Mouse (Mus musculus): ENCODE results near the gene Ptpn7. TPM values are rescaled to one million over a fixed set of nuclear protein-coding genes. Genes with fewer than 3 reads are reported as not detected.
A peak's percentile ranks its signal among the peaks of the same experiment; 100 is the strongest.

The Ptpn7 gene
- total and polyA plus RNA-seq, 3 experiments: 202 to 215 TPM; not detected in 1

GRCm38 (mm10) chr1:135129543-135130183 lies 2.8 kb upstream of the Ptpn7 start:
- no peak for DNase-seq (ENCODE audit: low read depth, low spot score)

GRCm38 (mm10) chr1:135130376-135131018 lies 2.0 kb upstream of the Ptpn7 start:
- Histone ChIP-seq H3K9ac (ENCODE audit: control insufficient read depth, low read depth, low read length, poor library complexity, severe bottlenecking) (peak overlapping the region; percentile 62), H3K36me3 (ENCODE audit: control insufficient read depth in 1 of 2, insufficient read depth in 2 of 2, low read length in 2 of 2) (peaks cover 1 to 12% of the 10 kb centered on the region in 2 experiments; a peak in 3 of 4 replicates), H3K4me3 (ENCODE audit: control insufficient read depth in 1 of 2, insufficient read depth in 1 of 2, low read depth in 2 of 2, low read length in 2 of 2) (peak overlapping the region; percentile 54 to 86), H3K4me1 (ENCODE audit: control insufficient read depth in 1 of 2, insufficient read depth in 2 of 2, low read length in 2 of 2) (peaks cover 0 to 21% of the 10 kb centered on the region in 2 experiments; a peak in 3 of 4 replicates), H3K27me3 (ENCODE audit: control insufficient read depth in 1 of 2, insufficient read depth in 2 of 2, low read length in 2 of 2) (no peaks in the 10 kb centered on the region), H3K9me3 (replicated peaks; ENCODE audit: insufficient read depth, low read length) (no peaks in the 10 kb centered on the region), H3K79me2 (ENCODE audit: control insufficient read depth, insufficient read depth, low read length, poor library complexity) (peaks cover 38% of the 10 kb centered on the region), H3K27ac (ENCODE audit: control insufficient read depth, low read depth, low read length) (peak overlapping the region; percentile 99)
- peak; percentile 73 for DNase-seq (ENCODE audit: low read depth, low spot score)
- TF ChIP-seq USF1 (IDR thresholded peaks at IDR 0.05; ENCODE audit: low read depth, low read length) (peak; percentile 88), HCFC1 (IDR thresholded peaks at IDR 0.05; ENCODE audit: low read depth, low read length) (no peak), USF2 (IDR thresholded peaks at IDR 0.05; ENCODE audit: borderline replicate concordance in 1 of 2, insufficient read depth in 1 of 2, low read depth in 1 of 2, low read length in 2 of 2) (peak in 1 of 2 experiments; percentile 62; a peak in 2 of 4 replicates), ZNF384 (IDR thresholded peaks at IDR 0.05; ENCODE audit: low read depth, low read length) (peak; percentile 32; the same call in 1 of the 2 replicates), POLR2A (IDR thresholded peaks at IDR 0.05; ENCODE audit: control insufficient read depth in 1 of 2, insufficient read depth in 1 of 2, low read depth in 1 of 2, low read length in 2 of 2, poor library complexity in 1 of 2) (no peak), KAT2A (conservative IDR thresholded peaks at IDR 0.05; ENCODE audit: low read depth, low read length) (no peak), BHLHE40 (IDR thresholded peaks at IDR 0.05; ENCODE audit: borderline replicate concordance, low read depth, low read length) (peak; percentile 58; the same call in 1 of the 2 replicates), JUND (IDR thresholded peaks at IDR 0.05; ENCODE audit: low read depth, low read length) (no peak), MXI1 (IDR thresholded peaks at IDR 0.05; ENCODE audit: low read depth, low read length) (no peak), POLR2AphosphoS5 (IDR thresholded peaks at IDR 0.05; ENCODE audit: borderline replicate concordance, low read depth, low read length) (no peak), TAL1 (IDR thresholded peaks at IDR 0.05; ENCODE audit: low read length) (no peak), MAX (IDR thresholded peaks at IDR 0.05; ENCODE audit: low read length) (peak; percentile 33; the same call in 1 of the 2 replicates), CTCF (IDR thresholded peaks at IDR 0.05 in 2 of 3, conservative IDR thresholded peaks at IDR 0.05 in 1 of 3; ENCODE audit: control insufficient read depth in 1 of 3, insufficient read depth in 1 of 3, low read depth in 2 of 3, low read length in 3 of 3, poor library complexity in 1 of 3, severe bottlenecking in 1 of 3) (peak in 2 of 3 experiments; percentile 21 to 22; a peak in 1 of 6 replicates), NRF1 (IDR thresholded peaks at IDR 0.05; ENCODE audit: insufficient read depth, low read depth, low read length, poor library complexity, severe bottlenecking) (no peak)

More at GRCm38 (mm10) chr1:135129543-135130183, 2.8 kb upstream of the Ptpn7 start:
- Histone ChIP-seq H3K9ac (ENCODE audit: control insufficient read depth, low read depth, low read length, poor library complexity, severe bottlenecking) (0 out of 2 replicates have a peak overlapping the region, but pooled peaks have one; percentile 16), H3K4me1 (ENCODE audit: control insufficient read depth in 1 of 2, insufficient read depth in 2 of 2, low read length in 2 of 2) (peaks cover 0 to 22% of the 10 kb centered on the region in 2 experiments; a peak in 3 of 4 replicates), H3K4me3 (ENCODE audit: control insufficient read depth in 1 of 2, insufficient read depth in 1 of 2, low read depth in 2 of 2, low read length in 2 of 2) (no peak overlapping the region), H3K27me3 (ENCODE audit: control insufficient read depth in 1 of 2, insufficient read depth in 2 of 2, low read length in 2 of 2) (no peaks in the 10 kb centered on the region), H3K27ac (ENCODE audit: control insufficient read depth, low read depth, low read length) (peak overlapping the region; percentile 56), H3K9me3 (replicated peaks; ENCODE audit: insufficient read depth, low read length) (no peaks in the 10 kb centered on the region), H3K79me2 (ENCODE audit: control insufficient read depth, insufficient read depth, low read length, poor library complexity) (peaks cover 32% of the 10 kb centered on the region), H3K36me3 (ENCODE audit: control insufficient read depth in 1 of 2, insufficient read depth in 2 of 2, low read length in 2 of 2) (peaks cover 2 to 10% of the 10 kb centered on the region in 2 experiments; a peak in 3 of 4 replicates)
- TF ChIP-seq CTCF (IDR thresholded peaks at IDR 0.05 in 2 of 3, conservative IDR thresholded peaks at IDR 0.05 in 1 of 3; ENCODE audit: control insufficient read depth in 1 of 3, insufficient read depth in 1 of 3, low read depth in 2 of 3, low read length in 3 of 3, poor library complexity in 1 of 3, severe bottlenecking in 1 of 3): no peak
- TF ChIP-seq TBP (IDR thresholded peaks at IDR 0.05; ENCODE audit: low read depth, low read length): no peak
